Mouse (Mus musculus) testis, adult 2 months (tissue): ENCODE data around the gene Cavin2.

Source experiments
- CTCF ChIP-seq: fragments of 200-500 bp; IDR thresholded peaks from 2 replicates; pipeline ENCODE4 v1.5.1; 2012; ENCODE audit warnings: low read depth, mild to moderate bottlenecking, inconsistent platforms, low read length, moderate library complexity; ENCODE audit not compliant: control insufficient read depth, insufficient read depth, insufficient replicate concordance
- POLR2A ChIP-seq: fragments of 200-500 bp; IDR thresholded peaks from 2 replicates; pipeline ENCODE4 v1.6.1; 2012; ENCODE audit warnings: low read depth, mild to moderate bottlenecking, inconsistent platforms, low read length, moderate library complexity; ENCODE audit not compliant: control insufficient read depth

DNA sequence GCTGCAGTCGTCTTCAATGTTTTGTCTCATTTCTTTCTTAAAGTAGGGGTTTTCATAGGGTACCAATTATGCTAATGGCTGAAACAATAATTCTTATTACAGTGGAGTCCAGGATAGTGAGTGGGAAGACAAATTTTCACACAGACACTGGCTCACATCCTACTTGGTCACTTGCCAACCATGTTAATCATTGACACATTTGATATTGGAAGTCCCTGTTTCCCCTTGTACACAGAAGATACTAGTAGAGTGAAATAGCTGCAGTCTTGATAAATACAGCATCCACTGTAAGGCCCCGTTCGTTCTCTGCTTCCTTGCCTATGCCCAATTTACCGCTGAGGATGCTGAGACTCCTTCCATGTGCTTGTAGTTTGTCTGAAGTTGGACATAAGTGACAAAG, 3.4 kb downstream of the Cavin2 start:
- TF ChIP-seq POLR2A (no peak), CTCF (no peak)
